Mouse (Mus musculus) lung, adult 2 months (tissue): ENCODE measurements at regions not wholly inside any gene's neighbourhood (a gene's known extent, or its start where the extent isn't known, plus 50 kb on each side); places are given as distances from the start of the nearest gene placed in this dataset.

Experiments
- DNase-seq: peaks from one replicate; pipeline ENCODE4 v3.0.0; 2022
- H3K4me1 ChIP-seq: fragments of 200-500 bp; 2 replicates; pipeline ENCODE4 v1.6.1; 2011; ENCODE audit warnings: low read length; ENCODE audit not compliant: control insufficient read depth, insufficient read depth
- H3K4me3 ChIP-seq: fragments of 200-500 bp; replicated peaks from 2 replicates; pipeline ENCODE3; 2011; ENCODE audit warnings: low read depth, mild to moderate bottlenecking, control low read depth, low read length; ENCODE audit errors: extremely low read depth
- CTCF ChIP-seq: fragments of 200-500 bp; IDR thresholded peaks from 2 replicates; pipeline ENCODE4 v1.5.1; 2011; ENCODE audit warnings: mild to moderate bottlenecking, low read length, control low read depth; ENCODE audit not compliant: insufficient read depth
- POLR2A ChIP-seq: fragments of 200-500 bp; IDR thresholded peaks from 2 replicates; pipeline ENCODE4 v1.6.1; 2011; ENCODE audit warnings: low read depth, mild to moderate bottlenecking, control low read depth, low read length, borderline replicate concordance; ENCODE audit errors: extremely low read depth
- WGBS: fragments of 180-500 bp; shearing (Covaris S2); methylation state at CpG from one replicate; pipeline ENCODE4 v1.1.7; 2018; 5-methylcytosine and 5-hydroxymethylcytosine counted together

DNA sequence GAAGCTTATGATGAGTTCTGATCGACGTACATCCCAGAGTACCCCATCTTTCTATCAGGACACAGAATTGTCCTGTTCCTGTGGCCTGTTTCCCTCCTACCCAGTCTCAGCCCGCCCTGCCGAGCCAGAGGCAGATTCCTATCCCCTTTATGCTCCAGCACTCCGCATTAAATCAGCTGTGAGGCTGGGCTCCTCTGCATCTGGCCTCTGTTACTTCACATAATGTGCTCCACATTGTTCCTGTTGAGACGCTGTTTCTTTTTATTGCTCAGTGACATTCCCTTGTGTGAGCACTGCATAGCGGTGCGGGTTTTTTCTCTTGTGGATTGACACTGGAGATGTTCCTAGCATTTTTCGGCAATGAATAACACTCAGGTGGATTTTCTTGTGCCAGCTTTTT lies 68.2 kb upstream of the Shb start:
- 67% methylated on average over 9 of the region's 9 CpGs for WGBS
- no peaks in the 10 kb centered on the region for H3K4me1 ChIP-seq
- H3K4me3 ChIP-seq, result no peak overlapping the region
- DNase-seq, result no peak
- no peak for TF ChIP-seq POLR2A

DNA sequence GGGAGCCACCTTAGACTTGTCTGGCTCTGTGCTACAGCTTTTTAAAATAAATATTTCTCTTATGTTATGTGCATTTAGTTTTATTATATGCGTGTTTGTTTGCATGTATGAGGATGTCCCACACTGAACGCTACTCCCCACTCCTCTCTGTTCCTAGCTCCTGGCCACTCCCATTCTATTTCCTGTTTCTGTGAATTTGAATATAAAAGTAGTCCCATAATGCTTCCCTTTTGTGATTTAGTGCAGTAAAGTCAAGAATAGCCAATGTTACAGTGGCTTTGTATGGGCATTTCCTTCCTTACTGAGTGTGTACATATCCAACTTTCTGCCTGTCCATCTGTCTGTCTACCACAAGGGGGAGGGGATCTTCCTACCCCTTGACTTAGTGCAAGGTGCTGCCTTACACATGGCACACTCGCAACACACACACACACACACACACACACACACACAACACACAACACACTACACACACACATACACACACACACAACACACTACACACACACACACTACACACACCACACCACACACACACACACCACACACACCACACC lies 61.2 kb upstream of the Shb start:
- WGBS, result 63% methylated on average over 3 of the region's 3 CpGs
- Histone ChIP-seq H3K4me1 (no peaks in the 10 kb centered on the region), H3K4me3 (no peak overlapping the region)
- no peak for TF ChIP-seq POLR2A
- TF ChIP-seq CTCF, result no peak
- DNase-seq, result no peak

DNA sequence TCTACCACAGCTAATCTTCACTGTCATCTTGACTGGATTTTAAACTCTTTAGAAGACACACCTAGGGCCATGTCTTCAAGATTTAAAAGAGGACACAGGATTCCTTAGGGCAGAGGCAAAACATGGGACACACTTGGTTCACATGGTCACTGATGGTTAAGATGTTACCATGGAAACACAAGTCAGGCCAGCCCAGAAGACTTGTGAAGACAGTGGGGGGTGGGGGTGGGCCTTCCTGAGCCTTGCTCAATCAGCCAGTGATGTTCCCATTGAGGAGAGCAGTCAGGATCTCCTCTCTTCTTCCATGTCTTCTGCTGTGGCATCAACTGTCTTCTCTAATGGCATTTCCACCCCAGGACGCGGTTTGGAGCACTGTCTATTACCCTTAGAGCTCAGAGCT lies 60.5 kb upstream of the Shb start:
- no peak for TF ChIP-seq POLR2A
- no peak for TF ChIP-seq CTCF
- WGBS, result 69% methylated on average over 2 of the region's 2 CpGs
- Histone ChIP-seq H3K4me3 (no peak overlapping the region), H3K4me1 (no peaks in the 10 kb centered on the region)
- DNase-seq, result no peak

DNA sequence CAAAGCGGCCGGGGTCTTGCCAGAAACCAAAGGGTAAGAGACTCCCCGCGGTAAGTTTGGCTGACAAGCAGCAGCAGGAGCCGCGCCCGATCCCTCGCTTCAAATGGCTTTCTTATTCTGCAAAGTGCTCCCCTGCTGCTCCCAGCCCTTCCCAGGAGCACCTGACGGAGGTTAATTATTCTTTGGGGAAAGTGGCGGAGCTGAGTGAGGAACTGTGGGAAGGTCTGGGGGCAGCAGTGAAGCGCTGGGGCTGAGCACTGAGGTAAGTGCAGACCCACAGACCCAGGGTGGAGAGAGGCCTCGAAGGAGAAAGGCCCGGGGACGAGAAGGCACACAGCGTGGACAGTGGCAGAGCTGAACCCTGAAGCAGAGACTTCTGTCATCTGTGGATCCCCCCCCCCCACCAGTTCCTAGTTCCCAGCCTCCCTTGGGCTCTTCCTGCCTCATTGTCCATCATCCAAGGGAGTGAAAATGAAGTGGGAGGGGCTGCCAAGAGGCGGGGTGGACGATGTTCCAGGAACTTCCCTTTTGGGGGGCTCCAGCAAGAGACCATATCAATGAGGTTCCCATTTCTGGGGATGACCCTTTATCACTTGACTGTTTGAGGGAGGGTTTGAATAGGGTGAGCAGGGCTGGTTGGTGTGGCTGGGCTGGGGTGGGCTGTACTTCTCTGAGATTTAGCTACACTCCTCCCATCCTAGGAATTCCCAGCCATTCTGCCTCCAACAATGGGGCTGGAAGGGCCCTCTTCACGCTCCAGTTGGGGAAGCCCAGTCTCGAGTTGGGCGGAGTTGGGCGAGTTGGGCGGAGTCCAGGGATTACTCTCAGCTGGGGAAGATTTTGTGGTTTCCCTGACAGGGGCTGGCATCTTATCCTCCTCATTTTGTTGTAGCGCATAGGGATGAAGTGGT lies 59.4 kb upstream of the Shb start:
- 26% methylated on average over 23 of the region's 23 CpGs for WGBS
- no peak for TF ChIP-seq CTCF
- Histone ChIP-seq H3K4me1 (no peaks in the 10 kb centered on the region), H3K4me3 (no peak overlapping the region)
- DNase-seq, result no peak

DNA sequence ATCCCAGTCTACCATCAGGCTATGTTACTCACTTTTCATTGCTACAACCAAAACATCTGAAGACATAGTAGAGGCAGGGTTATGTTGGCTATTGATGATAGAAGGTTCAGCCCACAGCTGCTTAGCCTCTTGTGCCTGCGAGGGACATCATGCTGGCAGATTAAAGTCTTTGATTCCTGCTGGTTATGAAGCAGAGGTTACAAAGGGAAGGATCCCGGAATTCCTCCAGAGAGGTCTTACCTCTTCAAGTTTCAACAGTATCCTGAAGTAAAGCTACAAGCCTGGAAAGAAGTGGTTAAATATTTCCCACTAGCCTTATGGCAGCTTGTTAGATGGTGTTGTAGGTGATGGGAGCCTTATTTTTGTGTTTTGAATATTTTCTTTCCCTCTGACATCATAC lies 58.6 kb upstream of the Shb start:
- H3K4me3 ChIP-seq, result no peak overlapping the region
- TF ChIP-seq POLR2A, result no peak
- no peak for TF ChIP-seq CTCF
- H3K4me1 ChIP-seq, result no peaks in the 10 kb centered on the region
- WGBS, result 36% methylated on average over 2 of the region's 2 CpGs
- no peak for DNase-seq

DNA sequence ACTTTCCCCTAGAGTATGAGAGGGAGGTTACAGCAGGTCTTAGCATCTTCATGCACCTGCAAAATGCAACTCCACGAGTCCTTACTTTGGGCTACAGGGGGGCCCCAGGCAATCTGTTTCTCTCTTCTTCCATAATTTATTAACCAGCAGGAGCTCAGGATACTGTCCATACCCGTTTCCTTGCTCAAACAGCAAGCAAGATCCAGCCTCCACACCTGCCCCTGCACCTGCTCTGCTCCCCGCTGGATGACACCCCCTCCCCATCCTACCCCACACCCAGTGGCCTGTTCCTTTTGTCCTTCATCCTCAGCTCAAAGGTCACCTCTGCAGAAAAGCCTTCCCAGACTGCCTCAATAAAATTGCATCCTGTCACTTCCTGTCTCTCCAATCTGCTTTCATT lies 56.1 kb upstream of the Shb start:
- no peak for DNase-seq
- Histone ChIP-seq H3K4me1 (no peaks in the 10 kb centered on the region), H3K4me3 (no peak overlapping the region)
- no peak for TF ChIP-seq CTCF
- no peak for TF ChIP-seq POLR2A
- WGBS, result 55% methylated on average over 3 of the region's 3 CpGs

DNA sequence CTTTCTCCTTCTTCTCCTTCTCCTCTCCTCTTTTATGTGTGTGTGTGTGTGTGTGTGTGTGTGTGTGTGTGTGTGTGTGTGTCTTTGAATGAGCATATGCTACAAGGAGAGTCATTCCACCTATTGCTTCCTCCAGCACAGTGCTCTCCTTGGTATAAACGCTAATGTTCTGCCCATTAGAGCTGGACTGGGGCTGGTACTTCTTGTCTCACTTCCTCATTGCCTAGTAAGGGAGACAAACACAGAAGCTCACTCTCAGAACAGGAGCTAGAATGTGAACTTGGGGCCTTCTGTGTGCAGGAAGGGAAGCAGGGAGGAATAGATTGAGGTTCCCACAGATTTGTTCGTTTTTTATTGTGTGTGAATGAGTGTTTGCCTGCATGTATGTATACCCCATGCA lies 54.9 kb upstream of the Shb start:
- no peak for TF ChIP-seq CTCF
- no peak for TF ChIP-seq POLR2A
- H3K4me3 ChIP-seq, result no peak overlapping the region
- no peaks in the 10 kb centered on the region for H3K4me1 ChIP-seq
- DNase-seq, result no peak
- 49% methylated on average over 2 of the region's 2 CpGs for WGBS

DNA sequence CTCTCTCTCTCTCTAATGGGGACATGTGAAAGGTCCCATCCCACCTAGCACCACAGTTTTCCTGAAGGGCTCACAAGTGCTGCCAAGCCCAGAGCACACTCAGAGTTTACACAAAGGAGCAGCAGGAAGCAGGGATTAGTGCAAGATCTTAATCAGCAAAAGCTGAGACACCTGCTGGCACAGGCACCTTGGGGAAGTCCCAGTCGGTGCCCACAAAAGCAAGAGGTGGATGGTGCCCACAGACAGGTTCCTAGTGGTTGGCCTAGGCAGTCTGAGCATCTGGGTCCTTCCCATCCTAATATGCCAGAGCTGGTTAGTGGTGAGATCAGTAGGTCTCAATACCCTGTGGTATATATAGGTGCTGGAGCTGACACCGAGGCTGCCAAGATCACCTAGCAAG lies 54.0 kb upstream of the Shb start:
- TF ChIP-seq CTCF (no peak), POLR2A (no peak)
- no peak for DNase-seq
- Histone ChIP-seq H3K4me3 (no peak overlapping the region), H3K4me1 (no peaks in the 10 kb centered on the region)
- 37% methylated on average over 2 of the region's 2 CpGs for WGBS

DNA sequence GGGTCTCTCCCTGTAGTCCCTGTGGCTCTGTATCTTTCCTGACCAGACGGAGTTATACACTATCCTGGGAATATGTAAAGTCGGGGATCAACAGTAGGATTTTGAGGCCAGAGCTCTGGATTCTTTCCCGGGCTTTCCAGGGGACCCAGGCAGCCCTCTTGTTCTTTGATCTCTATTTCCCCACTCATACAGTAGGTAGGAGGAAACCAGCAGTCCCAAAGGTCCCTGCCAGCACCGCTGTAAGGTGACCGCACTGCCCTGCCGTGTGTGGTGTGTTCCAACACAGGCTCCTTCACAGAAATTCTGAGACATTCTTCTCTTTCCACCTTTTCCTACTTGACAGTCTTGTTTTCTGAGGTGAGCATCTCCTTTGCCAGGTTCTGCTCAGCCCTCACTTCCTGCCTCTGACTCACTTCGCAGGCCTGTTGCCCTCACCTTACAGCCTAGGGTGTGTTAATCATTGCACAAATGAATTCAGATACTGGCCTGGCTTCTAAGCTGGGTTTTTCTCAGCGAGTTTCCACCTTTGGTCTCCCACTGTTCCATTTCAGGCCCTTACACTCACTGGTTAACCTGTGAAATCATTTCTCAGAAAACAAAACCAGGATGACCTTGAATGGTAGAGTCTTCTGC lies 53.0 kb upstream of the Shb start:
- Histone ChIP-seq H3K4me3 (no peak overlapping the region), H3K4me1 (no peaks in the 10 kb centered on the region)
- 60% methylated on average over 8 of the region's 8 CpGs for WGBS
- no peak for DNase-seq
- TF ChIP-seq POLR2A (no peak), CTCF (no peak)

DNA sequence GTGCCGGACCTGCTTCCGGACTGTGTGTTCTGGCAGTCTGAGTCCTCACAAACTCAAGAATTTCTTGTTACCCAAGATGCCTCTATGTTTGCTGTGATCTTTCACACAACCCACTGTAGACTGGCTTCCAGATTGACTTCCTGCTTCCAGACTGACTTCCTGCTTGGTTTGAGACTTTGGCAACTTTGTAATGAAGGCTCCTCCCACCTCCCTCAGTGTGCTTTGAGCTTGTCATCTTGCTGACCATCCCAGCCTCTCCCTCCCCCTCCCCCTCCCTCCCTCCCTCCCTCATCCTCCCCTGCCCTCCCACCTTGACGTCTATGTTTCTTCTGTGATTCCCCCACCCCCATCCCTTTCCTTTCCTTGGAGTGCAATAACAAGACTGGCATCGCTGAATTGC lies 51.7 kb upstream of the Shb start:
- Histone ChIP-seq H3K4me1 (no peaks in the 10 kb centered on the region), H3K4me3 (no peak overlapping the region)
- 47% methylated on average over 4 of the region's 4 CpGs for WGBS
- no peak for DNase-seq
- TF ChIP-seq POLR2A (no peak), CTCF (no peak)

DNA sequence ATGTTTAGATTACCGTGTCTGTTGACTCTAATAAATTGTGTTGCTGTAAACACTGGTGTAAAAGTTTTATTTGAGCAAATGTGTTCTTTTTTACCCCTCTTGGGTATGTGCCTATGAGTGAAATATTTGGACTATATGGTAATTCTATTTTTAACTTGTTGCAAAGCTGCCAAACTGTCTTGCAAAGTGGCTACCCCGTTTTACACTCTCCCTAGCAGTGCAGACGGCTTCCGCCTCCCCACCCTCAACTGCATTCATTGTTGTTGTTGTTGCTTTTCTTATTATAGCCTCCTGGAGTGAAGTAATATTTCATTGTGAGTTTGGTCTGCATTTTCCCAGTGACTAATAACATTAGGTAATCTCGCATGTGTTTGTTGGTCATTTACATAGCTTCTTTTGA lies 50.2 kb upstream of the Shb start:
- Histone ChIP-seq H3K4me1 (no peaks in the 10 kb centered on the region), H3K4me3 (no peak overlapping the region)
- TF ChIP-seq POLR2A (no peak), CTCF (no peak)
- WGBS, result 44% methylated on average over 5 of the region's 5 CpGs
- DNase-seq, result no peak
